Mouse (Mus musculus): ENCODE data around the gene Ets1. TPM values are rescaled to one million over a fixed set of nuclear protein-coding genes. Genes with fewer than 3 reads are reported as not detected.
A peak's percentile ranks its signal among the peaks of the same experiment; 100 is the strongest.

Gene Ets1
- 8.8 and 9.9 TPM in 2 replicates for polyA plus RNA-seq (2015; fragmentation: Nextera tagmentation; extraction: Ambion mirVana)

GRCm38 (mm10) chr9:32635627-32636385, at the start of gene Ets1:
Gene Ets1, plus strand, starts transcription at chr9:32636221.
- TF ChIP-seq CTCF (IDR thresholded peaks at IDR 0.05; ENCODE audit: low read depth) (no peak), EP300 (optimal IDR thresholded peaks at IDR 0.05) (no peak)
- ATAC-seq (ENCODE audit: low FRiP score, low TSS enrichment) (no peak), DNase-seq (ENCODE audit: low spot score) (no peak)
- Histone ChIP-seq H3K4me2 (replicated peaks; ENCODE audit: low read depth) (peak within 1 kb of the TSS; percentile 47), H3K27me3 (ENCODE audit: control insufficient read depth, insufficient read depth, low read length) (no peaks in the 10 kb centered on the region), H3K9ac (ENCODE audit: low read length) (no peak within 1 kb of the TSS), H3K4me1 (replicated peaks; ENCODE audit: control insufficient read depth, insufficient read depth) (no peaks in the 10 kb centered on the region), H3K4me3 (ENCODE audit: low read depth, low read length) (peak within 1 kb of the TSS; percentile 19), H3K9me3 (ENCODE audit: control insufficient read depth, low read length) (no peaks in the 10 kb centered on the region), H3K27ac (replicated peaks) (no peak within 1 kb of the TSS), H3K36me3 (ENCODE audit: control insufficient read depth, insufficient read depth, low read length) (no peaks in the 10 kb centered on the region)
- 3% methylated on average over 10 of the region's 10 CpGs for WGBS

- Histone ChIP-seq H3K27me3 (ENCODE audit: control insufficient read depth, insufficient read depth, low read length) (no peaks in the 10 kb centered on the region), H3K4me3 (ENCODE audit: low read depth, low read length) (no peak overlapping the region), H3K9ac (ENCODE audit: low read length) (no peak overlapping the region), H3K4me1 (replicated peaks; ENCODE audit: control insufficient read depth, insufficient read depth) (no peaks in the 10 kb centered on the region), H3K4me2 (replicated peaks; ENCODE audit: low read depth) (no peak overlapping the region), H3K36me3 (ENCODE audit: control insufficient read depth, insufficient read depth, low read length) (no peaks in the 10 kb centered on the region), H3K27ac (replicated peaks) (no peak overlapping the region), H3K9me3 (ENCODE audit: control insufficient read depth, low read length) (no peaks in the 10 kb centered on the region)
- peak; percentile 66; the same call in 1 of the 2 replicates for ATAC-seq (ENCODE audit: low FRiP score, low TSS enrichment)
- TF ChIP-seq CTCF (IDR thresholded peaks at IDR 0.05; ENCODE audit: low read depth) (peak; percentile 97), EP300 (optimal IDR thresholded peaks at IDR 0.05) (no peak)
- peak; percentile 80 for DNase-seq (ENCODE audit: low spot score)
- 8% methylated on average over 8 of the region's 8 CpGs for WGBS
These were observed 46.1 kb upstream of the Ets1 start for GRCm38 (mm10) chr9:32589900-32590299.

GRCm38 (mm10) chr9:32590571-32590970, 45.5 kb upstream of the Ets1 start:
- Histone ChIP-seq H3K4me2 (replicated peaks; ENCODE audit: low read depth) (no peak overlapping the region), H3K9me3 (ENCODE audit: control insufficient read depth, low read length) (no peaks in the 10 kb centered on the region), H3K4me3 (ENCODE audit: low read depth, low read length) (no peak overlapping the region), H3K27me3 (ENCODE audit: control insufficient read depth, insufficient read depth, low read length) (no peaks in the 10 kb centered on the region), H3K36me3 (ENCODE audit: control insufficient read depth, insufficient read depth, low read length) (no peaks in the 10 kb centered on the region), H3K27ac (replicated peaks) (no peak overlapping the region), H3K9ac (ENCODE audit: low read length) (no peak overlapping the region), H3K4me1 (replicated peaks; ENCODE audit: control insufficient read depth, insufficient read depth) (no peaks in the 10 kb centered on the region)
- TF ChIP-seq CTCF (IDR thresholded peaks at IDR 0.05; ENCODE audit: low read depth) (no peak), EP300 (optimal IDR thresholded peaks at IDR 0.05) (no peak)
- no peak for DNase-seq (ENCODE audit: low spot score)
- 71% methylated on average over 5 of the region's 5 CpGs for WGBS
- ATAC-seq (ENCODE audit: low FRiP score, low TSS enrichment) = no peak

GRCm38 (mm10) chr9:32591732-32592582, 44.1 kb upstream of the Ets1 start:
- Histone ChIP-seq H3K27me3 (ENCODE audit: control insufficient read depth, insufficient read depth, low read length) (no peaks in the 10 kb centered on the region), H3K36me3 (ENCODE audit: control insufficient read depth, insufficient read depth, low read length) (no peaks in the 10 kb centered on the region), H3K4me3 (ENCODE audit: low read depth, low read length) (no peak overlapping the region), H3K4me1 (replicated peaks; ENCODE audit: control insufficient read depth, insufficient read depth) (no peaks in the 10 kb centered on the region), H3K27ac (replicated peaks) (no peak overlapping the region), H3K9ac (ENCODE audit: low read length) (no peak overlapping the region), H3K4me2 (replicated peaks; ENCODE audit: low read depth) (peak overlapping the region; percentile 35), H3K9me3 (ENCODE audit: control insufficient read depth, low read length) (no peaks in the 10 kb centered on the region)
- WGBS = 9% methylated on average over 14 of the region's 14 CpGs
- TF ChIP-seq CTCF (IDR thresholded peaks at IDR 0.05; ENCODE audit: low read depth) (peak; percentile 97), EP300 (optimal IDR thresholded peaks at IDR 0.05) (no peak)
- DNase-seq (ENCODE audit: low spot score) (peak; percentile 58), ATAC-seq (ENCODE audit: low FRiP score, low TSS enrichment) (peak; percentile 86)

GRCm38 (mm10) chr9:32592583-32592890, 43.5 kb upstream of the Ets1 start:
- H3K27ac ChIP-seq (replicated peaks) = no peak overlapping the region
- WGBS = 64% methylated on average over 2 of the region's 2 CpGs
- H3K9ac ChIP-seq (ENCODE audit: low read length) = no peak overlapping the region
- TF ChIP-seq CTCF (IDR thresholded peaks at IDR 0.05; ENCODE audit: low read depth) = no peak
- no peak for TF ChIP-seq EP300 (optimal IDR thresholded peaks at IDR 0.05)
- H3K4me3 ChIP-seq (ENCODE audit: low read depth, low read length) = no peak overlapping the region
- ATAC-seq (ENCODE audit: low FRiP score, low TSS enrichment) (no peak), DNase-seq (ENCODE audit: low spot score) (no peak)
- H3K4me1 ChIP-seq (replicated peaks; ENCODE audit: control insufficient read depth, insufficient read depth) = no peaks in the 10 kb centered on the region
- no peaks in the 10 kb centered on the region for H3K9me3 ChIP-seq (ENCODE audit: control insufficient read depth, low read length)
- no peaks in the 10 kb centered on the region for H3K36me3 ChIP-seq (ENCODE audit: control insufficient read depth, insufficient read depth, low read length)
- H3K4me2 ChIP-seq (replicated peaks; ENCODE audit: low read depth) = no peak overlapping the region
- no peaks in the 10 kb centered on the region for H3K27me3 ChIP-seq (ENCODE audit: control insufficient read depth, insufficient read depth, low read length)

GRCm38 (mm10) chr9:32593816-32594215, 42.2 kb upstream of the Ets1 start:
- no peak overlapping the region for H3K9ac ChIP-seq (ENCODE audit: low read length)
- H3K27ac ChIP-seq (replicated peaks) = no peak overlapping the region
- H3K4me1 ChIP-seq (replicated peaks; ENCODE audit: control insufficient read depth, insufficient read depth) = no peaks in the 10 kb centered on the region
- no peak for ATAC-seq (ENCODE audit: low FRiP score, low TSS enrichment)
- H3K9me3 ChIP-seq (ENCODE audit: control insufficient read depth, low read length) = no peaks in the 10 kb centered on the region
- TF ChIP-seq EP300 (optimal IDR thresholded peaks at IDR 0.05) (no peak), CTCF (IDR thresholded peaks at IDR 0.05; ENCODE audit: low read depth) (no peak)
- 13% methylated on average over 1 of the region's 1 CpGs for WGBS
- no peak overlapping the region for H3K4me3 ChIP-seq (ENCODE audit: low read depth, low read length)
- no peak for DNase-seq (ENCODE audit: low spot score)
- H3K4me2 ChIP-seq (replicated peaks; ENCODE audit: low read depth) = no peak overlapping the region
- no peaks in the 10 kb centered on the region for H3K36me3 ChIP-seq (ENCODE audit: control insufficient read depth, insufficient read depth, low read length)
- no peaks in the 10 kb centered on the region for H3K27me3 ChIP-seq (ENCODE audit: control insufficient read depth, insufficient read depth, low read length)

Data from stomach, postnatal 0 days (tissue).